Mouse (Mus musculus): ENCODE results near the gene Pih1d1. TPM values are rescaled to one million over a fixed set of nuclear protein-coding genes. Genes with fewer than 3 reads are reported as not detected.
"Not testable (repeated sequence)": the region's sequence is repeated elsewhere in the genome, so short reads cannot be mapped to it uniquely, and the experiment has no call there.

Pih1d1 gene
- 10 to 100 TPM; 43.2 to 47.0 TPM for total RNA-seq (2021)

DNA sequence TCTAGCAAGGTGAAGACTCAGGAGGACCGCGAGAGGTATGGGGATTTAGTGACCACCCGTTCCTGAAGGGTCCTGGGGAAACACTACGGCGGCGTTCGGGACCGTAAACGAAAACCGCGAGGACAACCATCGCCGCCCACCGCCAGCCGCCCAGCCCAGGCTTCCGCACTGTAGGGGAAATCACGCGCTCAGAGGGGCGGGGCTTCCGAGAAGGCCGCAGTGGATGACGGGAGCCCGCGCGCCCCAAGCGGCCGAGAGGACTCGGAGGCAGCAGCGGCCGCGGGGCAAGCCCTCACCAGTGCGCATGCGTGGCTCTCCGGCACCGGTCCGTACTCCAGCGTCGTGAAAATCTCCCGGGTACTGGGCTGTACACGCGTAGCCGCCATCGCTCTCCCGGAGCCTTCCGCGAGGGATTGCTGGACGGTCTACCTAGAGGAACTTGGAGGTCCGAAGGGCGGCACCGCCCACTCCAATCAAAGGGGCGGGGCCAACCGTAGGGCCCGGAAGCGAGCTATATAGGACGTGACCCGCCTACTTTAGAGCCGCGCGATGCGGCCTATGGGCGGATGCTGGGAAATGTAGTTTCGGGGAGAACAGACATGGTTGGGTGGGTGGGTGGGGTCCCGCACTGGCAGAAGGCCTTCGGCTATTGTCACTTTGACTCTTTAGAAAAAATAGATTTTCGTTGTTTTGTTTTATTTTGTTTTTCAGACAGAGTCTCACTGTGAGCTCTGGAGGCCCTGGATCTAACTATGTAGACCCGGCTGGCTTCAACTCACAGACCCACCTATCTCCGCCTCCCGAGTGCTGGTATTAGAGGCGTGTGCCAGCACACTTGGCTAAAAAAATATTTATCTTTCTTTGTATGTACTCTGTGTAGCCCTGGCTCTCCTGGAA, at the start of gene Pih1d1, which contains the start of gene Aldh16a1:
Pih1d1 (plus strand) TSS at position 208 of the 897 bp plus-strand sequence.
Aldh16a1 (minus strand) TSS at position 489 of the 897 bp plus-strand sequence.
- peak; percentile 92 to 99 for DNase-seq (ENCODE audit: extremely low spot score in 1 of 2, low spot score in 1 of 2)

DNA sequence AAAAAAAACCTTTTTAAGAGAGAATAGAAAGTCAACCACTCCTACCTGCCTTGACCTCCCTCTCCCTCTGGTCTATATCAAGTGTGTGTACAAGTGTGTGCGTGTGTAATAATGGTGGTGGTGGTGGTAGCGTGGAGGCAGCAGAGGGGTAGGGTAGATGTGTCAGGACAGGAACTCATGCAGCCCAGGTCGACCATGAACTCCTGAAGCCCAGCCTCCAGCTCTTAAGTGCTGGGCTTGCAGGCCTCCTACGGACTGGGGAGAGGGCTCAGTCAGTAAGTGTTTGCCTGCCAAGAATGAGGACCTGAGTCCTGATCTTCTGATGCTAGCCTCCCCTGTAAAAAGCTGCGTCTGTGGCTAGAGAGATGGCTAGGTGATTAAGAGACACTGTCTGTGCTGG, 49.2 kb upstream of the Pih1d1 start:
- DNase-seq (ENCODE audit: extremely low spot score in 1 of 2, low spot score in 1 of 2) = no peak

GRCm38 (mm10) chr7:45105491-45105890, 48.6 kb upstream of the Pih1d1 start:
- DNase-seq (ENCODE audit: extremely low spot score in 1 of 2, low spot score in 1 of 2) = no peak

DNA sequence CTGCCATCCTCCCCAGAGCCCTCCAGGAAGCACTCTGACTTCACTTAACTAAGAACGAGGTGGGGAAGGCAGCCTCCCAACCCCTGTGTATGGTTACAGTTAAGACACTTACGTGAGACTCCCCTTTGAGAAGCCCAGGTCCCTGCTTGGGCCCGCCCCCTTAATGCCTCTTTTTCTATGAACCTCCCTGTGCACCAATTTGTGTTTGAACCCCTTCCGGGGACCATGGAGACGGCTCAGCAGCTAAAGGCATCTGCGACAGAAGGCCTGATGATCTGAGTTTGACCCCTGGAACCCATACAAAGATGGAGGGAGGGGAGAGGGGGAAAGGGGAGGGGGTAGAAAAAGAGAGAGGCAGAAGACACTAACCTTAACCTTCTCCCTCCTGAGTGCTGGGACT, 47.7 kb upstream of the Pih1d1 start:
- DNase-seq (ENCODE audit: extremely low spot score in 1 of 2, low spot score in 1 of 2) = no peak

GRCm38 (mm10) chr7:45107052-45107645, 47.0 kb upstream of the Pih1d1 start:
- DNase-seq (ENCODE audit: extremely low spot score in 1 of 2, low spot score in 1 of 2) = no peak

- not testable (repeated sequence) for DNase-seq (ENCODE audit: extremely low spot score in 1 of 2, low spot score in 1 of 2)
Observed at GRCm38 (mm10) chr7:45110089-45110488, 44.0 kb upstream of the Pih1d1 start.

DNA sequence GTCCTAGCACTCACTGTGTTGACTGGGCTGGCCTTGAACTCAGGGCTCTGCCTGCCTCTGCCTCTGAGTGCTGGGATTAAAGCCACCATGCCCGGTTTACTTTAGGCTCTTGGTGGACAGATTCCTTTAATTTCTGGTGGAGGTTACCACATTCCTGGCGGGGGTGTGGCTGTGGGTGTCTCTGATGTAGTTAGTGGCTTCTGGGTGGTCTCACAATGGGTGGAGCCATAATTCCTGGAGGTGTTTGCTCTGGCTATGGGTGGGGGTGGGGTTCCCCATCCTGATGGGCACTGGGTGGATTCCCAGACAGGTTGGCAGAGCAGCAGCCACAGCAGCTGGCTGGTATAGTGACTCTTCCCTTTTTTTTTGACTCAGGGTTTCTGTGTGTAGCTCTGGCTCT, 42.2 kb upstream of the Pih1d1 start:
- no peak for DNase-seq (ENCODE audit: extremely low spot score in 1 of 2, low spot score in 1 of 2)

GRCm38 (mm10) chr7:45112529-45112928, 41.6 kb upstream of the Pih1d1 start:
- DNase-seq (ENCODE audit: extremely low spot score in 1 of 2, low spot score in 1 of 2) = no peak

DNA sequence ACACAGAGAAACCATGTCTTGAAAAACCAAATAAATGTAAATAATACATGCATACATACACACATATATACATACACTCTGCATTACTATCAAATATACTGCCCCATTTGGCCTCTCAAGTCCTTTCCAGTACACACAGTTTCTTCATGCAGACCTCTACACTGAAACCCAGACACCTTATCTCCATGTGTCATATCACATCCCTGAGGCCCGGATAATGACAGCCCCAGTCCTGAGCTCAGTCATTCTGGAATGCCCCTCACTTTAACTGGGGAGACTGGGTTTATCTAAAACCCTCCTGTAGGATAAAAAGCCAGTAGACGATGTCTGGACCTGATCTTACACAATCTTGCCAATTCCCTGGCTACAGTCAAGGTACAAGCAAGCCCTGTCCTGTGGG, 40.6 kb upstream of the Pih1d1 start:
- DNase-seq (ENCODE audit: extremely low spot score in 1 of 2, low spot score in 1 of 2) = no peak

DNA sequence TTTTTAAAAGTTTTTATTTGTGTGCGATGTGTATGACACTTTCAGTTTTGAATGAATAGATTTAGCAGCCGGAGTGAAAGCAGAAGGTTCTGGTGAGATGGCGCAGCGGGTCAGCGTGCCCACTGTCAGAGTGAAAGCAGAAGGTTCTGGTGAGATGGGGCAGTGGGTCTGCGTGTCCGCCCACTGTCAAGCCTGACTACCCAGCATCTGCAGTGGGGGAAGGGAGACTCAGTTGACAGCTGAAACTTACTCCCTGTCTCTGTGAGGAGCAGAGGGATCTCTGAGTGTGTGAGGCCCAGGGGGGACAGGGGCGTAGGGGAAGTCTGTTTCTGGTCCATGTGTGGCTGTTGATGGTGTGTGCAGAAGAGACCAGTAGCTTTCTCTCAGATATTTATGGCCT, 36.5 kb upstream of the Pih1d1 start:
- no peak for DNase-seq (ENCODE audit: extremely low spot score in 1 of 2, low spot score in 1 of 2)

DNA sequence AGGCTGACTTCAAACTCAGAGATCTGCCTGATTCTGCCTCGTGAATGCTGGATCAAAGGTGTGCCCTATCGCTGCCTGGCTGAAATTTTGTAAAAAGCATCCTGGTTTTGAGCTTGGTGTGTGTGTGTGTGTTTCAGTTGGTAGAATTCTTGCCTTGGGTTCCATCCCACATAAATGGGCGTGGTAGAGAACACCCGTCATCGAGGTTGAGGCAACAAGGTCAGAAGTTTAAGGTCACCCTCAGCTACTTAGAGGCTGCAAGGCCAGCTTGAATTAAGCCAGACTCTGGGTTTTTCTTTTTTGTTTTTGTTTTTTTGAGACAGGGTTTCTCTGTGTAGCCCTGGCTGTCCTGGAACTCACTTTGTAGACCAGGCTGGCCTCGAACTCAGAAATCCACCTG, 35.8 kb upstream of the Pih1d1 start:
- DNase-seq (ENCODE audit: extremely low spot score in 1 of 2, low spot score in 1 of 2) = no peak

DNA sequence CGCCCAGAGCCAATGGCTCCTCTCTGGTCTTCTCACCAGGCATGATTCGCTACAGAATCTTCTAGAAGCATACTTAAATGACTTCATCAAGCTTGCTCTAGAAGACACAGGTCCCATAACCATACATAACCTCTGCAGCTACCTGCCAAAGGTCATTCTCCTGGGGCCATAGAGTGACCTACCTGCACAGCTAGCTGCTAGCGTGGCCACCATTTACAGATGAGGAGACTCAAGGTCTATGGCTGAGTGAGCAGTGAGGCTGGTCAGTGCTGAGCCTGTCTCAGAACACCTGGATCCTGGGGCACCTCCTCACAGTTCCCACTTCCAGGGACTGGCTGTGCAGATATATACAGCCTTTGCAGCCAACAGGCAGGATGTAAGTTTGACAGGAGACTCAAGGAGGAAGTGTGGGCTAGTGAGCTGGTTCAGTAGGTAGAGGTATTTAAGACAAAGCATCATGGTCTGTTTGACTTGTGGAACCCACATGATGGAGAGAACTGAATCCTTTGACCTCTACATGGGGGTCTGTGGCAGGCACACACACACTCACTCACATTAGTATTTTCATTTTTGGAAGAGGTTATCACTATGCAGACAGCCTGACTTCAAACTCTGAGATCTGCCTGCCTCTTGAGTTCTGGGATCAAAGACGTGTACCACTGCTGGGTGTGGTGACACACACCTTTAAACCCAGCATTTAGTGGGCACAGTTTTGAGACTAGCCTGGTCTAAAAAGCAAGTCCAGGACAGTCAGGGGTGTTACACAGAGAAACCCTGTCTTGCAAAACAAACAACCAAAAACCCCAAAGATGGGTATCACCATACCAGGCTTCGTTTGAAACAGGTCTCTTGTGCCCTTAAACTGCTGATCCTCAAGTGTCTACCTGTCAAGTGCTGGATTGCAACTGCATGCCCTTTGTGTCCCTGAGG, 34.1 kb upstream of the Pih1d1 start:
- no peak for DNase-seq (ENCODE audit: extremely low spot score in 1 of 2, low spot score in 1 of 2)

DNA sequence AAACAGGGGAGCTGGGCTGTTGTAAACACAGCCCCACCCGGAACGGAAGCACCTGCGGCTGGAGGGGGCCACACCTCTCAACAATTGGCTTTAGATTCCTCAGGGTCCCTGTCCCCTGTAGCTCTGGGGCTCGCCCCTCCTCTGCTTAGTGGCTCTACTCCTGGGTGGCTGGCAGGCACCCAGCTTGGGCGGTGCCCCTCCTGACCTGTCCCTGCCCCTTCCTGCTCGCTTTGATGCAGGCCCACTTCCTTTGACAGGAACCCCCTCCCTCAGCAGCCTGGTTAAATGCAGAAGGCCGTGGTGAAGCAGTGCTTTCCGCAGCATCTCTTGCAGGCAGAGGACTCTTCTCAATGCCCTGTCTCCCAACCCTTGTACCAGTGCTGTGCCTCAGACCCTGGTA, 32.7 kb upstream of the Pih1d1 start:
- no peak for DNase-seq (ENCODE audit: extremely low spot score in 1 of 2, low spot score in 1 of 2)

DNA sequence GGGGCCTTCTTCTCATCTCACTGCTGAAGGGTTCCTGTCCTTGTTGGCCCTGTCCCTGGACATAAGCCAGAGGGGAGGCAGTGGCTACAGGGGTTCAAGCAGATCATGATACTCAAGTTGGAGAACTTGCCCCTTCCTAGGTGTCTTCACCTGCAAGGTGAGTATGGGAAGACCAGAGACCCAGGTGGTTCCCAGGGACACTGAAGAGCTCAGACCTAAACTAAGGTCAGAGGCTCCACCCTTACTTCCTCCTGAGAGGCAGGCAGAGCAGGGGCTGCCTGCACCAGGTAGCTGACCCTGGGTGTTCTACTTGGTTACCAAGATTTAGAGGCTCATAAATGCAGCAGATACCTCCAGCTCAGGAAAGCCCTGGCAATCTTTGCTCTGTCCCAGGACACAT, 32.1 kb upstream of the Pih1d1 start:
- DNase-seq (ENCODE audit: extremely low spot score in 1 of 2, low spot score in 1 of 2) = no peak

DNA sequence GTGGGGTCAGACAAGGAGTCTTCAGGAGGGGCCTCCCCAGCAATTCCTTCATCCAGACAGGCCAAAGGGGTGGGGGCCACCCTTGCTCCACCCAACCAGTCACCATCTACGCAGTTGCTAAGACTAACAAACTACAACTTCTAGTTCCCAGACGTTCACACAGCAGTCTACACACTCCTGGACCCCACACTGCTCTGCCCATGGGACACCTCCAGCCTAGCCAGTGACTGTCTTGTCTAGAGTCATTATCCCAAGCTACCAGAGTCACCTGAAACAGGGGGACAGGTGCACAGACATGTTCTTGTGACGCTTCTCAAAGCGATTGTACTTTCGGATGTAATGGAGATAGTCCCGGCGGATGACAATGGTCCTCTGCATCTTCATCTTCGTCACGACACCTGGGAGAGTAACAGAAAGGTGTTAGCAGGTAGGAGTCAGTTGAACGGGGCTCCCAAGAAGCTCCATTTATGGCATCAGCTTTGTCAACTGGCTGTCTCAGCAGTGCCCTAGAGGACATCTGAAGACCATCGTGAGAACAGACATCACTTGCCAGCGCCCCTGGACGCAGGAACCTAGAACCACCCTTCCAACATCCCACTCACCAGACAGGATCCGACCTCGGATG, 31.4 kb upstream of the Pih1d1 start:
- no peak for DNase-seq (ENCODE audit: extremely low spot score in 1 of 2, low spot score in 1 of 2)

DNA sequence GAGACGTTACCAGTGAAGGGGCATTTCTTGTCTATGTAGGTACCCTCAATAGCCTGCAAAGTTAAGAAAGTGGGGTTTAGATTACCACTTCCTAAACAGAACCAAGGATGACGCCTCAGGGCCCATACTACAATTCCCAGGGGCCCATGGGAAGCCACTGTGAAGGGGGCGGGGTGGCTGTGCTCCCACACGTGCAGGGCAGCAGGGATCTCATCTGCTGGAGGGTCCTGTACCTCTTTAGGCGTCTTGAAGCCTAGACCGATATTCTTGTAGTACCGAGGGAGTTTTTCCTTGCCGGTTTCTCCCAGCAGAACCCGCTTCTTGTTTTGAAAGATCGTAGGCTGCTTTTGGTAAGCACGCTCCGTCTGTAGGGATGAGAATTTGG, 30.9 kb upstream of the Pih1d1 start:
- DNase-seq (ENCODE audit: extremely low spot score in 1 of 2, low spot score in 1 of 2) = no peak

GRCm38 (mm10) chr7:45124224-45125143, 29.6 kb upstream of the Pih1d1 start, which contains the start of gene Rps11:
Gene Rps11, minus strand, starts transcription at chr7:45124439.
- peak; percentile 94 to 96 for DNase-seq (ENCODE audit: extremely low spot score in 1 of 2, low spot score in 1 of 2)

DNA sequence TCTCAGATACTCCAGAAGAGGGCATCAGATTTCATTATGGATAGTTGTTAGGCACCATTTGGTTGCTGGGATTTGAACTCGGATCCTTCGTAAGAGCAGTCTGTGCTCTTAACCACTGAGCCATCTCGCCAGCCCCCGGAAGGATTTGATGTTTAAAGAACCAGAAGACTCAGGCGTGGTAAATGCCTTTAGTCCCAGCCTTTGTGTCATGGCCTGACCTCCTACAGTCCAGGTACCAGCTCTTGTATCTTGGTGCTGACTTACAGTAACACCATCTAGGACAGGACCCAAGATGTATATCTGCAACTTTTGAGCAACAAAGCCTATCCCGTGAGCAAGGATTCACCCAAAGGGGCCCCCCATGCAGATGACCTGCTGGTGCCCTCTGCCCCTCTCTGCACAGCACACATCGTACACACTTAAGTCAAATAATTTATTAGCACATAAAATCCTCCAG, 28.9 kb upstream of the Pih1d1 start:
- no peak for DNase-seq (ENCODE audit: extremely low spot score in 1 of 2, low spot score in 1 of 2)

- not testable (repeated sequence) for DNase-seq (ENCODE audit: extremely low spot score in 1 of 2, low spot score in 1 of 2)
Observed at GRCm38 (mm10) chr7:45125649-45126048, 28.5 kb upstream of the Pih1d1 start.

Data from layer of hippocampus, postnatal 25 days (tissue).